Mouse (Mus musculus): ENCODE measurements around the gene Spats2l. TPM values are rescaled to one million over a fixed set of nuclear protein-coding genes. Genes with fewer than 3 reads are reported as not detected.

Spats2l gene
- polyA plus RNA-seq, 1 experiment = 31.1 TPM

GRCm38 (mm10) chr1:57824966-57825759 lies 51.2 kb downstream of the Spats2l start:
- no peak for DNase-seq (ENCODE audit: low spot score)

GRCm38 (mm10) chr1:57826245-57826644 lies 52.3 kb downstream of the Spats2l start:
- DNase-seq (ENCODE audit: low spot score) = no peak

- no peak for DNase-seq (ENCODE audit: low spot score)
These were observed 59.2 kb downstream of the Spats2l start for GRCm38 (mm10) chr1:57833145-57833544.

GRCm38 (mm10) chr1:57835128-57835527 lies 61.2 kb downstream of the Spats2l start:
- DNase-seq (ENCODE audit: low spot score) = no peak

- DNase-seq (ENCODE audit: low spot score) = no peak
These were observed 62.8 kb downstream of the Spats2l start for GRCm38 (mm10) chr1:57836686-57837317.

- DNase-seq (ENCODE audit: low spot score) = no peak
These were observed 65.9 kb downstream of the Spats2l start for GRCm38 (mm10) chr1:57839863-57840262.

DNA sequence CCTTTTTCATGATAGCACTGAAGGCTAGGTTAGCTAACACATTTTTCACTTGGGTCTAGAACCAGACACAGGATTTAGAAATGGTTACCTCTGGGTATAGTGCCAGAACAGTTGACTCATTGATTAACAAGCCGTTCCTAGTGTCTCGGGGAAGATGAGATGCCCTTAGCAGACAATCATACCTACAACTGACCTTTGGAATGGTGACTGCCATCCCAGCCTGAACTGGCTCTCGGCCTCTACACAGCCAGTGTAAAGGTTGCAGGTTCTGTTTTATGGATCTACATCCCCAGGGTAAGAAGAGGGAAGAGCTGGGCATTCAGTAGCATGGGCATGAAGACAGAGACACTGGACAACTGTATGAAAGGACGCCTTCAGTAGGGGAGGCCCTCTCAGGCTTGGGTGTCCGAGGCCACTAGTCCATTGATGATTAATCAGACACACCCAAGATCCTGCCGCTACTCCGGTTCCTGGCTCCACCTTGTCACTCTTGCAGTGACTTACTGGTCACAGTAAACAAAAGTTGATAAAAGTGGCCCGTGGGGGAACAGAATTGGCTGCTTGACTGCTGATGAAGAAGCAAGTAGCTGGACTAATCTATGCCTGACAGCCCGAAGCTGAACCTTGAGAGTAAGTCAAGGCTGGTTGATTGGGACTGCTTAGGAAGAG lies 71.2 kb downstream of the Spats2l start:
- no peak for DNase-seq (ENCODE audit: low spot score)

- no peak for DNase-seq (ENCODE audit: low spot score)
These were observed 73.1 kb downstream of the Spats2l start for GRCm38 (mm10) chr1:57846856-57847698.

GRCm38 (mm10) chr1:57849087-57849486 lies 75.1 kb downstream of the Spats2l start:
- DNase-seq (ENCODE audit: low spot score) = no peak

DNA sequence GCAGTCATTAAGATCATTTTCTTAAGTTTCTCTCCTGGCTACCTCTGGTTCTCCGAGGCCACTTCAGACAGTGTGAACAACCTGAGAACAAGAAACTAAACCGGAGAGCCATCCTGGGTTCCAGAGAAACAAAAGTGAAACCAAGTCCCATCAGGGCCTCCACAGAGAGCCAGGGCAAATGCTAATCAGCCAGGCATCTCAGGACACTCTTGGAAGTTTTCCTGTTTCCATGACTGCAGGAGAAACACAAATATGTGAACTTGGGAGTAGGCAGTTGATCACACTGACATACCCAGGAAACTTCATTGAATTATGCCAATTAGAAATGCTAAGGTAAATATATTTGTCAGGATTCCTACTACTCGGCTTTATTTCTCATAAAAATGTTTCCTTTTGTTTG lies 76.0 kb downstream of the Spats2l start:
- no peak for DNase-seq (ENCODE audit: low spot score)

DNA sequence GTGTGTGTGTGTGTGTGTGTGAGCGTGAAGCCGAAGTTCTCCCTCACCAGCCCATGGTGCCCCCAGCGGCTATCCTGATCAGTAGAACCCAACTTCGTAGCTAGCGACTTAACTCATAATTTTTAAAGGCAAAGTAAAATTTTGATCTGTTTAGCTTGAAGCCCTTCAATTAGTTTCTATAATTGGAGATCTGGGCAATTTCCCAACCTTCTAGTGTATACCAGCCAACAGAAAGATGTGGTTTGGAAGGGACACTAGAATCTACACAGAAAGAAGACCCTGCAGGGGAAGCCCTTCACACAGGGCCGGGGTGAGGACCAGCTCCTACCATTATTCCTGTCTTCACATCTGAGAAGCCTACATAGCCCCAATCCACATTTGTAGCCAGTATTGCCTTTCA lies 77.9 kb downstream of the Spats2l start:
- no peak for DNase-seq (ENCODE audit: low spot score)

- no peak for DNase-seq (ENCODE audit: low spot score)
These were observed 78.8 kb downstream of the Spats2l start for GRCm38 (mm10) chr1:57852562-57853271.

GRCm38 (mm10) chr1:57857799-57858198 lies 83.8 kb downstream of the Spats2l start:
- DNase-seq (ENCODE audit: low spot score) = no peak

- no peak for DNase-seq (ENCODE audit: low spot score)
These were observed 88.1 kb downstream of the Spats2l start for GRCm38 (mm10) chr1:57862024-57862423.

GRCm38 (mm10) chr1:57868651-57869050 lies 94.7 kb downstream of the Spats2l start:
- DNase-seq (ENCODE audit: low spot score) = no peak

- no peak for DNase-seq (ENCODE audit: low spot score)
These were observed 98.0 kb downstream of the Spats2l start for GRCm38 (mm10) chr1:57872006-57872405.

DNA sequence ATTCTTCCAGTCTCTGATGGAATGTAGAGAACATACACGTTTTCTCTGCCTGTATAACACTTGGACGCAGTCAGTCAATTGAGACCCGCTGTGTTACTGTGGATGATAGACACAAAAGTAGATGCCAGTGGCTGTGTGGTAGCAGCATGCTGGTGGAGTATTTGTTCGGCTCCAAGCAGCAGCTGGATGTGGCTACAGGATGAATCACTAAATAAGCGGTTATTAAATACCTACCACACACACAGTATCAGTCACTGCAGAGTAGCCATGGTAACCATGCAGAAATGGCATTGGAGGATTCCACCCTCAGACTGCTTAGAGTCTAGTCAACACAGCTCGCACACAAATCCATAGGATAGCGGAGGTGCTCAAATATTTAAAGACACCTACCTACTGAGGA lies 100.0 kb downstream of the Spats2l start:
- DNase-seq (ENCODE audit: low spot score) = no peak

DNA sequence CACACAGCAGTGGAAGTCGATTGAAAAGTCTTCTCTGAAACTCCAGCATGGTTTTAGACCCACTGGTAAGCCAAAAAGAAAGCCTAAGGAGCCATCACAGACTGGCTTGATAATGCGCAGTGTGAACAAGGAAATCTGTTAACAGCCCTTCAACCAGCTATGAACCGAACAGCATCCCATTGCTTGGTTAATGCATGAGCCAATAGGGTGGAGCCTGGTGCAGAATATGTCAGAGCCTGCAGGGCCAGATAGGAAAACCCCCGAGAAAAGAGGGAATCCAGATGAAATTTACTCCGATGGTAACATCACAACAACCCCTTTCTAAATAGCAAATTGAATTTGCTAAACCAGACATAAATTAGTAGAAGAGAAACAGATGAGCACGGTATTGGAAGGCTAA lies 101.1 kb downstream of the Spats2l start:
- no peak for DNase-seq (ENCODE audit: low spot score)

- DNase-seq (ENCODE audit: low spot score) = no peak
These were observed 101.5 kb downstream of the Spats2l start for GRCm38 (mm10) chr1:57875512-57875911.

- DNase-seq (ENCODE audit: low spot score) = no peak
These were observed 105.0 kb downstream of the Spats2l start for GRCm38 (mm10) chr1:57878957-57879356.

DNA sequence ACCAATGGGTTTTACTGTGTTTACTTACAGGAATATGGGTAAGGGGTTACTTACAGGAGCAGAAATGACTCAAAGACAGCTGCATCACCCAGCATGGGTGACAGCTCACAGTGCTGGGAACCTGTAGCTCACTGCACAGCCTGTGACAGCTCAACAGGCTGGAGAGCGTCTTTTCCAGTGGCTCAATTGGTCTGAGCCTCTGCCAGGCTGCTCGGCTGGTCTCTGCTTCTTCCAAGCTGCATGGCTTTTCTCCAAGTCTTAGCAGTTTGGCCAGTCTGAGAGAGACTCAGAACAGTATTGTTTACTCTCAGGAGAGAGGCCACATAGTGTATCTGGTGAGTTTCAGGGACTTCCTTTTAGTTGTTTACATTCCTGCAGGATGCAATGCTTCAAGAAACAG lies 110.9 kb downstream of the Spats2l start:
- no peak for DNase-seq (ENCODE audit: low spot score)

All from urinary bladder, adult 2 months (tissue).